ENCODE assay signal across 16 mouse cellular contexts in the genomic region with DNA sequence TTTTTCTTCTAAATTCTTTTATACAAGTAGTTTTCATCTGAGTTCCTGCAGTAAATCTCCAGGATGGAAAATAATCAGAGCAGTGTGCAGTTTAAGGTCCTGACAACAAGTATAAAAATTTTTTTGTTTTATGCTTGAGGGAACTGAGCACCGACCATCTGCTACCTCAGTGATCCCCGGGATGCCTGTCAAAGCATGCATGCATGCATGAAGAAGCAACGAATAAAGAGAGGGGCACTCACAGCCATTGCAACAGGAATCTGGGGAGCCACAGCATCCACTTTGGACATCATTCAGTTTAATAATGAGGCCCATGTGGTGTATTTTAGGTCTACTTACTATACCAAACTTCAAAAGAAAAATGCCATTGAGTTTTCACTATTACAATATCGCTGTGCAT.
A peak's percentile ranks its signal among the peaks of the same experiment; 100 is the strongest.
DNase-seq lines count a peak whose midpoint lies in the region; ATAC-seq lines count a peak whose summit lies in the region.
"Had no signal": no experiment of that assay in that cellular context is flagged by ENCODE, and none has a peak within 500 bp of the region (broad histone marks: within the 10 kb centered on the region; RNA-seq: fewer than 3 reads in every experiment).

No protein-coding gene starts in this region.

- H3K4me2 ChIP-seq in midbrain, embryonic 12.5 days (replicated peaks): no peak overlapping the region
- no peak overlapping the region for H3K4me2 ChIP-seq in midbrain, embryonic 15.5 days
- no peak overlapping the region for H3K4me2 ChIP-seq in forebrain, embryonic 16.5 days (ENCODE audit: low read length)
- H3K4me2 ChIP-seq in intestine, embryonic 15.5 days (replicated peaks): no peak overlapping the region
- H3K4me2 ChIP-seq: heart, embryonic 15.5 days; stomach, embryonic 15.5 days had no signal

- ATAC-seq in midbrain, embryonic 12.5 days (ENCODE audit: low FRiP score, low read depth): peak; percentile 79
- no peak for ATAC-seq in midbrain, embryonic 15.5 days (replicated peaks)
- peak; percentile 80 for ATAC-seq in forebrain, embryonic 16.5 days
- ATAC-seq in intestine, embryonic 15.5 days: no peak
- ATAC-seq in inflammation-experienced regulatory T-cells, adult 6 months: no peak

- H3K9ac ChIP-seq in midbrain, embryonic 12.5 days (replicated peaks): no peak overlapping the region
- H3K9ac ChIP-seq in midbrain, embryonic 15.5 days: no peak overlapping the region
- H3K9ac ChIP-seq in forebrain, embryonic 16.5 days (replicated peaks; ENCODE audit: low read depth, low read length): no peak overlapping the region
- no peak overlapping the region for H3K9ac ChIP-seq in intestine, embryonic 15.5 days
- H3K9ac ChIP-seq: heart, embryonic 15.5 days; stomach, embryonic 15.5 days had no signal

- H3K4me1 ChIP-seq in midbrain, embryonic 12.5 days: 0 out of 2 replicates have a peak, but pooled peaks cover 3% of the 10 kb centered on the region
- no peaks in the 10 kb centered on the region for H3K4me1 ChIP-seq in midbrain, embryonic 15.5 days
- no peaks in the 10 kb centered on the region for H3K4me1 ChIP-seq in forebrain, embryonic 16.5 days (replicated peaks; ENCODE audit: control insufficient read depth, insufficient read depth, low read length)
- H3K4me1 ChIP-seq in intestine, embryonic 15.5 days (replicated peaks): no peaks in the 10 kb centered on the region
- H3K4me1 ChIP-seq: heart, embryonic 15.5 days; stomach, embryonic 15.5 days had no signal

- H3K9me3 ChIP-seq in midbrain, embryonic 12.5 days: no peaks in the 10 kb centered on the region
- H3K9me3 ChIP-seq in midbrain, embryonic 15.5 days: no peaks in the 10 kb centered on the region
- H3K9me3 ChIP-seq in forebrain, embryonic 16.5 days (ENCODE audit: control insufficient read depth, low read length): no peaks in the 10 kb centered on the region
- no peaks in the 10 kb centered on the region for H3K9me3 ChIP-seq in intestine, embryonic 15.5 days
- H3K9me3 ChIP-seq: heart, embryonic 15.5 days; stomach, embryonic 15.5 days had no signal

- H3K4me3 ChIP-seq in midbrain, embryonic 12.5 days: no peak overlapping the region
- H3K4me3 ChIP-seq in midbrain, embryonic 15.5 days: no peak overlapping the region
- H3K4me3 ChIP-seq in forebrain, embryonic 16.5 days (replicated peaks; ENCODE audit: low read length): no peak overlapping the region
- H3K4me3 ChIP-seq in intestine, embryonic 15.5 days (replicated peaks): no peak overlapping the region
- H3K4me3 ChIP-seq: heart, embryonic 15.5 days; layer of hippocampus, adult 2 months; stomach, embryonic 15.5 days had no signal

- H3K36me3 ChIP-seq in midbrain, embryonic 12.5 days: no peaks in the 10 kb centered on the region
- no peaks in the 10 kb centered on the region for H3K36me3 ChIP-seq in midbrain, embryonic 15.5 days (replicated peaks)
- H3K36me3 ChIP-seq in forebrain, embryonic 16.5 days (ENCODE audit: control insufficient read depth, insufficient read depth): no peaks in the 10 kb centered on the region
- no peaks in the 10 kb centered on the region for H3K36me3 ChIP-seq in intestine, embryonic 15.5 days
- H3K36me3 ChIP-seq: heart, embryonic 15.5 days; stomach, embryonic 15.5 days had no signal

- H3K27me3 ChIP-seq in midbrain, embryonic 12.5 days: no peaks in the 10 kb centered on the region
- no peaks in the 10 kb centered on the region for H3K27me3 ChIP-seq in midbrain, embryonic 15.5 days (replicated peaks)
- H3K27me3 ChIP-seq in forebrain, embryonic 16.5 days (replicated peaks; ENCODE audit: control insufficient read depth, insufficient read depth, low read length): no peaks in the 10 kb centered on the region
- no peaks in the 10 kb centered on the region for H3K27me3 ChIP-seq in intestine, embryonic 15.5 days (replicated peaks)
- H3K27me3 ChIP-seq: heart, embryonic 15.5 days; stomach, embryonic 15.5 days had no signal

- WGBS in midbrain, embryonic 12.5 days: 52% methylated on average over 4 of the region's 4 CpGs
- 32% methylated on average over 4 of the region's 4 CpGs for WGBS in midbrain, embryonic 15.5 days
- WGBS in forebrain, embryonic 16.5 days: 21% methylated on average over 4 of the region's 4 CpGs
- WGBS in intestine, embryonic 15.5 days: 80% methylated on average over 4 of the region's 4 CpGs

- H3K27ac ChIP-seq in midbrain, embryonic 12.5 days (replicated peaks): no peak overlapping the region
- H3K27ac ChIP-seq in midbrain, embryonic 15.5 days: no peak overlapping the region
- no peak overlapping the region; the same call in 1 of the 2 replicates for H3K27ac ChIP-seq in forebrain, embryonic 16.5 days (ENCODE audit: low read length)
- no peak overlapping the region for H3K27ac ChIP-seq in intestine, embryonic 15.5 days
- H3K27ac ChIP-seq: heart, embryonic 15.5 days; layer of hippocampus, adult 2 months; stomach, embryonic 15.5 days had no signal

- peak; percentile 45 to 59 for DNase-seq in cerebellum, postnatal 25 days
- no peak for DNase-seq in cerebellum, adult 9-10 months
- peak; percentile 56 for DNase-seq in retina, embryonic 14.5 days (ENCODE audit: low spot score)
- DNase-seq: B cell, adult 2 months; gastrocnemius, postnatal 36 days; lung, adult 18-20 months; lung, postnatal 36 days; spleen, adult 18-20 months had no signal

Comparison
In these comparisons a context has a peak if more than half of its experiments do, and no peak if none do; other contexts are left out.
1. ATAC-seq: peak in midbrain, embryonic 12.5 days (single experiment) and forebrain, embryonic 16.5 days (single experiment); none in midbrain, embryonic 15.5 days (single experiment), intestine, embryonic 15.5 days (single experiment) and inflammation-experienced regulatory T-cells, adult 6 months (single experiment).